Mouse (Mus musculus): ENCODE measurements around the gene Homez. TPM values are rescaled to one million over a fixed set of nuclear protein-coding genes. Genes with fewer than 3 reads are reported as not detected.

The Homez gene
- total RNA-seq, 2 experiments from 2014 or later: 1.5 to 16.1 TPM

DNA sequence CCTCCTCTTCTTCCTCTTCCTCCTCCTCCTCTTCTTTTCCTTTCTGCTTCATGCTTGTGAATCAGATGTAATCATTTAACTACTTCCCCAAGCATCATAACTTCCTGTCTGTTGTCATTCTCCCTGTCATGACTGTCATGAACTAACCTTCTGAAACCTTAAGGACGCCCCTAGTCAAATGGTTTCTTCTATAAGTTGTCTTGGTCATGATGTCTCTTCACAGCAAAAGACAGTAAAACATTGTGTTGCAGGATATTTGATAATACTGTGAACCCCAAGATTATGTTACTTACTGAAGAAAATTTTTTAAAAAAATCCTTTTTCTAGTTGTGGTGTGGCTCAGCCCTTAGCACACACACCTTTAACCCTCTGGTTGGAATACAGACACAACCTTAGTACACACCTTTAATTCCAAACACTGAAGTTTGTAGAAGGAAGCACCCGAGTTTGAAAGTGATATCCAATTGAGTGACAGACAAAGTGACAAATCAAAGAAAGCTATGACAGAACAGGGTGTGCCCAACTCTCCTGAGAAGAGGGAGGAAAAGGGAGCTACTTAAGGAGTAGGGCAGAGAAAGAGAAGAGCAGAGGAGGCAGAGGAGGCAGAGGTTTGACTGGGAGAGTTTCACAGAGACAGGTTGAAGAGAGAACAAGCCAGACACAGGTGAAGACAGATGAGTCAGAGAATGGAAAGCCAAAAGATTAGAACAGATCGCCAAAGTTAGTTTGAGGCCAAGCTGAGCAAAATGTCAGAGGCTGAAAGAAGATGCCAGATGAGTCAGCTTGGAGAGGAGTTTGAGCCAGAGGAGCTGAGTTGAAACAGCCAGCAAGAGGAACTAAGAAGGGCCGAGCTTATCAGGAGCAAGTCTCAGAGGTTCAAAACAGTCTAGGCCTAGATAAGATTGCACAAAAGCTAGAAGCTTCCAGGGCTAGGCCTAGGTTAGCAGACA lies 61.8 kb downstream of the Homez start:
- peak; percentile 47; the same call in 1 of the 2 replicates for ATAC-seq (replicated peaks; ENCODE audit: low FRiP score, low TSS enrichment, poor library complexity, severe bottlenecking)

DNA sequence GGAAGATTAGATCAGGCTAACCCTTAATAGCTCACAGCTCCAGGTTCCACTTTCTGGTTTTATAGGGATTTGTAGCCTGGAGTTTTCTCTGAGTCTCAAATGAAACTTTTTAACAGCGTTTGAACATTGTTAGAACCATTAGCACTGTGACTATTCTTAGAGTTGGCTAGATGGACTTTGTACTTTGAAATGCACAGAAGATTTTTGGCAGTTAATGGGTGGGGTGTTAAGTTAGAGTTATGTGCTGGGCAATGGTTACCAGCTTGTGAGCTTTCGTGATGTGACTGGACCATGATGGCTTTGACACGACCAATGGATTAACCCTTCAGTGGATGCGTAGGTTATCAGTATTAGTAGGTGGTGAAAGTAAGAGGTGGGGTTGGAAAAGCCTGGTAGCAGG lies 64.6 kb downstream of the Homez start:
- no peak for ATAC-seq (replicated peaks; ENCODE audit: low FRiP score, low TSS enrichment, poor library complexity, severe bottlenecking)

Other genes starting within 250 kb of the Homez start
- gene Psmb11, start 249.5 kb downstream of the Homez start, total RNA-seq (2014; fragmentation: Nextera tagmentation): 0.45 TPM in 1 of 2 replicates, not detected in the other
- not detected in 2 replicates for gene Psmb11, start 249.5 kb downstream of the Homez start, total RNA-seq (2017)
- not detected in 2 replicates for gene Gm17606, start 230.0 kb downstream of the Homez start, total RNA-seq (2014; fragmentation: Nextera tagmentation)
- gene Gm17606, start 230.0 kb downstream of the Homez start, total RNA-seq (2017): not detected in 2 replicates
- 2.3 and 2.5 TPM in 2 replicates for gene Cdh24, start 229.6 kb downstream of the Homez start, total RNA-seq (2014; fragmentation: Nextera tagmentation)
- 0.15 and 1.7 TPM in 2 replicates for gene Cdh24, start 229.6 kb downstream of the Homez start, total RNA-seq (2017)
- gene 1700123O20Rik, start 184.7 kb downstream of the Homez start, total RNA-seq (2014; fragmentation: Nextera tagmentation): 37.1 and 42.0 TPM in 2 replicates
- 42.4 and 58.4 TPM in 2 replicates for gene 1700123O20Rik, start 184.7 kb downstream of the Homez start, total RNA-seq (2017)
- gene Acin1, start 184.0 kb downstream of the Homez start, total RNA-seq (2014; fragmentation: Nextera tagmentation): 222 and 244 TPM in 2 replicates
- 267 and 293 TPM in 2 replicates for gene Acin1, start 184.0 kb downstream of the Homez start, total RNA-seq (2017)
- gene Gm29776, start 172.1 kb downstream of the Homez start, total RNA-seq (2014; fragmentation: Nextera tagmentation): not detected in 2 replicates
- gene Gm29776, start 172.1 kb downstream of the Homez start, total RNA-seq (2017): not detected in 2 replicates
- gene Cebpe, start 158.8 kb downstream of the Homez start, total RNA-seq (2014; fragmentation: Nextera tagmentation): 1.4 and 5.7 TPM in 2 replicates
- gene Cebpe, start 158.8 kb downstream of the Homez start, total RNA-seq (2017): not detected in 2 replicates
- gene Slc7a8, start 89.0 kb downstream of the Homez start, total RNA-seq (2014; fragmentation: Nextera tagmentation): 0.13 and 0.37 TPM in 2 replicates
- 0.34 TPM in 1 of 2 replicates, not detected in the other for gene Slc7a8, start 89.0 kb downstream of the Homez start, total RNA-seq (2017)
- gene Rnf212b, start 56.8 kb downstream of the Homez start, total RNA-seq (2014; fragmentation: Nextera tagmentation): not detected in 2 replicates
- gene Rnf212b, start 56.8 kb downstream of the Homez start, total RNA-seq (2017): not detected in 2 replicates
- 15.9 and 16.7 TPM in 2 replicates for gene Ppp1r3e, start 6.6 kb upstream of the Homez start, total RNA-seq (2014; fragmentation: Nextera tagmentation)
- 1.6 and 2.5 TPM in 2 replicates for gene Ppp1r3e, start 6.6 kb upstream of the Homez start, total RNA-seq (2017)
- 7.3 and 9.4 TPM in 2 replicates for gene Bcl2l2, start 12.4 kb upstream of the Homez start, total RNA-seq (2014; fragmentation: Nextera tagmentation)
- gene Bcl2l2, start 12.4 kb upstream of the Homez start, total RNA-seq (2017): 3.3 and 7.5 TPM in 2 replicates
- 1.4 TPM in 1 of 2 replicates, not detected in the other for gene Gm20521, start 12.5 kb upstream of the Homez start, total RNA-seq (2014; fragmentation: Nextera tagmentation)
- not detected in 2 replicates for gene Gm20521, start 12.5 kb upstream of the Homez start, total RNA-seq (2017)
- gene Pabpn1, start 21.5 kb upstream of the Homez start, total RNA-seq (2014; fragmentation: Nextera tagmentation): 240 and 264 TPM in 2 replicates
- gene Pabpn1, start 21.5 kb upstream of the Homez start, total RNA-seq (2017): 332 and 476 TPM in 2 replicates
- 2.2 TPM in 1 of 2 replicates, not detected in the other for gene Slc22a17, start 42.2 kb upstream of the Homez start, total RNA-seq (2014; fragmentation: Nextera tagmentation)
- 4.9 TPM in 1 of 2 replicates, not detected in the other for gene Slc22a17, start 42.2 kb upstream of the Homez start, total RNA-seq (2017)
- not detected in 2 replicates for gene Efs, start 55.2 kb upstream of the Homez start, total RNA-seq (2014; fragmentation: Nextera tagmentation)
- gene Efs, start 55.2 kb upstream of the Homez start, total RNA-seq (2017): not detected in 2 replicates
- not detected in 2 replicates for gene Il25, start 61.7 kb upstream of the Homez start, total RNA-seq (2014; fragmentation: Nextera tagmentation)
- gene Il25, start 61.7 kb upstream of the Homez start, total RNA-seq (2017): not detected in 2 replicates
- not detected in 2 replicates for gene Cmtm5, start 65.3 kb upstream of the Homez start, total RNA-seq (2014; fragmentation: Nextera tagmentation)
- gene Cmtm5, start 65.3 kb upstream of the Homez start, total RNA-seq (2017): not detected in 2 replicates
- gene Myh6, start 96.0 kb upstream of the Homez start, total RNA-seq (2014; fragmentation: Nextera tagmentation): not detected in 2 replicates
- not detected in 2 replicates for gene Myh6, start 96.0 kb upstream of the Homez start, total RNA-seq (2017)
- not detected in 2 replicates for gene Gm17428, start 106.0 kb upstream of the Homez start, total RNA-seq (2014; fragmentation: Nextera tagmentation)
- not detected in 2 replicates for gene Gm17428, start 106.0 kb upstream of the Homez start, total RNA-seq (2017)
- not detected in 2 replicates for gene Myh7, start 123.7 kb upstream of the Homez start, total RNA-seq (2014; fragmentation: Nextera tagmentation)
- not detected in 2 replicates for gene Myh7, start 123.7 kb upstream of the Homez start, total RNA-seq (2017)
- gene Ngdn, start 144.5 kb upstream of the Homez start, total RNA-seq (2014; fragmentation: Nextera tagmentation): 63.6 and 71.5 TPM in 2 replicates
- gene Ngdn, start 144.5 kb upstream of the Homez start, total RNA-seq (2017): 53.4 and 64.6 TPM in 2 replicates
- 5.6 and 7.8 TPM in 2 replicates for gene Zfhx2, start 221.4 kb upstream of the Homez start, total RNA-seq (2014; fragmentation: Nextera tagmentation)
- 0.19 and 1.4 TPM in 2 replicates for gene Zfhx2, start 221.4 kb upstream of the Homez start, total RNA-seq (2017)
- gene Thtpa, start 223.8 kb upstream of the Homez start, total RNA-seq (2014; fragmentation: Nextera tagmentation): 9.2 and 10.4 TPM in 2 replicates
- gene Thtpa, start 223.8 kb upstream of the Homez start, total RNA-seq (2017): 5.1 and 6.4 TPM in 2 replicates
- gene Ap1g2, start 235.6 kb upstream of the Homez start, total RNA-seq (2014; fragmentation: Nextera tagmentation): 66.7 and 109 TPM in 2 replicates
- gene Ap1g2, start 235.6 kb upstream of the Homez start, total RNA-seq (2017): 13.3 and 27.0 TPM in 2 replicates
- not detected in 2 replicates for gene Jph4, start 246.0 kb upstream of the Homez start, total RNA-seq (2014; fragmentation: Nextera tagmentation)
- 0.05 TPM in 1 of 2 replicates, not detected in the other for gene Jph4, start 246.0 kb upstream of the Homez start, total RNA-seq (2017)